Mouse (Mus musculus) gastrocnemius, adult 2 months (tissue): Measurements from ENCODE around the gene Swi5. TPM values are rescaled to one million over a fixed set of nuclear protein-coding genes. Genes with fewer than 3 reads are reported as not detected.
"Not testable (repeated sequence)": the region's sequence is repeated elsewhere in the genome, so short reads cannot be mapped to it uniquely, and the experiment has no call there.

Source experiments
- DNase-seq: peaks from one replicate; pipeline ENCODE4 v3.0.0; 2022
- H3K27ac ChIP-seq: fragments of 200-600 bp; 2 replicates; pipeline ENCODE4 v1.8.1; 2022; ENCODE audit warnings: mild to moderate bottlenecking
- H3K4me3 ChIP-seq: fragments of 200-600 bp; 2 replicates; pipeline ENCODE4 v1.8.1; 2022; ENCODE audit warnings: mild to moderate bottlenecking, moderate library complexity
- CTCF ChIP-seq: fragments of 200-600 bp; IDR thresholded peaks from 2 replicates; pipeline ENCODE4 v1.8.1; 2022; ENCODE audit warnings: antibody characterized with exemption, mild to moderate bottlenecking, moderate library complexity
- intact Hi-C: fragments of 180-260 bp; cut with DNase I; formaldehyde crosslinking; loops from one replicate; pipeline ENCODE4 v1.15.1; 2025
- total RNA-seq, 2 experiments: library from RNA; stranded (reverse); gene quantifications; 2 replicates each; pipeline ENCODE4 v1.2.3; 2021

The Swi5 gene
- total RNA-seq, 2 experiments from 2014 or later = 118 to 175 TPM

- no peak for TF ChIP-seq CTCF
- Histone ChIP-seq H3K27ac (no peak overlapping the region), H3K4me3 (no peak overlapping the region)
- intact Hi-C loops = loop anchor here (5.0 kb wide), 2 partner anchors 43 to 88 kb away; partner anchors contain the start of genes Ciz1, Dnm1 and Ptges2
- no peak for DNase-seq
Measured at GRCm38 (mm10) chr2:32308870-32309568, 21.1 kb upstream of the Swi5 start.

DNA sequence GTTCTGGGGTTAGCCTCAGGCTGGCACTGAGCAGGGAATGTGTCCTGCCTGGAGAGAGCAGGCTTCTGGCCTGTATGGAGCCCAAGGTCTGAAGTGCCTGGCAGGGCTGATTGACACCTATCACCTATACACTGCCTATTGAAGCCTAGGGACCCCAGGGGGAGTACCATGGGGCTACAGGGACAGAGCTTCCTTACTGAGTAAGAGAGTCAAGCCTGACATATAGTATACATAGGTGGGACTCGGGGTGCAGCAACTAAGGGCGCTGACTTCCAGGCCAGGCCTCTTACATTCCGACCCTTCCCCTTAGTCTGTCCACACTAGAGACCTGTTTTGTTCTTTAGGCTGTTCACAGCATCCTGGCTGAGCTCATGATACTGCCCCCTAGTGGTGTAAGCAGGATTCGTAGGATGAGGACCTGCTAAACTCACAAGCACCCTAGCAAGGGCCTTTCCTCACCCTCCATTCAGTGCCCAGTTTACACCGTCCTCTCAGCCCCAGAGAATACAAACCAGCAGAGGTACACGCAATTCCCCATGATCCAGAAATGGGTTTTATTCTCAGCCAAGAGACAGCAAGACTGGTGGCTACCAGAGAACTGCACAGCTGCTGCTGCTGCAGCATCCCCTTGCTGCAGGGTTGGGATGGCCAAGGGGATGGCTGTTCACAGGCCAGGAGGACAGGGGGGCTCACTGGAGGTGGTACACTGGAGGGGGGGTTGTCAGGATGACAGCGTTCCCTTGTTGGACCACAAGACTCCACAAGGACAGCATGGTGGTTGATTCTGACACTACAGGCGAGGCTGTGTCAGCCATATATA, 20.3 kb upstream of the Swi5 start:
- Histone ChIP-seq H3K27ac (no peak overlapping the region), H3K4me3 (no peak overlapping the region)
- intact Hi-C loops = loop anchor here (5.0 kb wide), 2 partner anchors 44 to 89 kb away; partner anchors contain the start of genes Ciz1, Dnm1 and Ptges2
- peak; percentile 64 for DNase-seq
- peak; percentile 87 for TF ChIP-seq CTCF

GRCm38 (mm10) chr2:32307247-32307798, 19.4 kb upstream of the Swi5 start:
- Histone ChIP-seq H3K27ac (no peak overlapping the region), H3K4me3 (no peak overlapping the region)
- no peak for TF ChIP-seq CTCF
- intact Hi-C loops = loop anchor here (5.0 kb wide), 2 partner anchors 45 to 90 kb away; partner anchors contain the start of genes Ciz1, Dnm1 and Ptges2
- DNase-seq = no peak

GRCm38 (mm10) chr2:32306176-32306575, 18.3 kb upstream of the Swi5 start:
- Histone ChIP-seq H3K4me3 (no peak overlapping the region), H3K27ac (no peak overlapping the region)
- no peak for TF ChIP-seq CTCF
- DNase-seq = no peak
- intact Hi-C loops = loop anchor here (5.0 kb wide), 2 partner anchors 46 to 91 kb away; partner anchors contain the start of genes Ciz1, Dnm1 and Ptges2

- H3K4me3 ChIP-seq = no peak overlapping the region
- intact Hi-C loops = loop anchor here (5.0 kb wide), 2 partner anchors 47 to 92 kb away; partner anchors contain the start of genes Ciz1, Dnm1 and Ptges2
- TF ChIP-seq CTCF = no peak
- DNase-seq = no peak
- H3K27ac ChIP-seq = no peak overlapping the region
Measured at GRCm38 (mm10) chr2:32305668-32306067, 17.8 kb upstream of the Swi5 start.

- TF ChIP-seq CTCF = peak; percentile 75
- intact Hi-C loops = no loop called here
- H3K4me3 ChIP-seq = no peak overlapping the region
- peak; percentile 75 for DNase-seq
- no peak overlapping the region for H3K27ac ChIP-seq
Measured at GRCm38 (mm10) chr2:32304145-32304832, 16.4 kb upstream of the Swi5 start.

- H3K4me3 ChIP-seq = no peak overlapping the region
- no peak overlapping the region for H3K27ac ChIP-seq
- intact Hi-C loops = no loop called here
- no peak for DNase-seq
- TF ChIP-seq CTCF = peak; percentile 50
Measured at GRCm38 (mm10) chr2:32302952-32303351, 15.1 kb upstream of the Swi5 start.

DNA sequence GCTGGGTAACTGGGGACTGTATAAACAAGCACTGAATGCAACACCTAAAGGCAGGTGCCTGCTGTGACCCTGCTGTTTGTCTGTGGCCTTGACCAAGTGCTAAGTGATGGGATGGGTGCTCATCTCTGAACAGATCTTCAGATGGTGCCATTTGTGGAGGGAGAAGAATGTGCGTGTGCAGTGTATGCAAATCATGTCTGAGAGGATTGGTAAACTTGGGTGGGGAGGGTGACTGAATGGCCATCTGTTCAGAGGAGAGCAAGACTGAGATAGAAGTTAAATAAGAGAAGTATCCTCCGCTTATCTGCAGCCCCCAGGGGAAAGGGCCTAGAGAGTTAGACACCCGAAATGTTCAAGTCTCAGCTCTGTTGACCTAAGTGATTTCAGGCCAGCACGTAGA, 11.6 kb upstream of the Swi5 start:
- TF ChIP-seq CTCF = no peak
- intact Hi-C loops = no loop called here
- H3K27ac ChIP-seq = no peak overlapping the region
- no peak for DNase-seq
- no peak overlapping the region for H3K4me3 ChIP-seq

DNA sequence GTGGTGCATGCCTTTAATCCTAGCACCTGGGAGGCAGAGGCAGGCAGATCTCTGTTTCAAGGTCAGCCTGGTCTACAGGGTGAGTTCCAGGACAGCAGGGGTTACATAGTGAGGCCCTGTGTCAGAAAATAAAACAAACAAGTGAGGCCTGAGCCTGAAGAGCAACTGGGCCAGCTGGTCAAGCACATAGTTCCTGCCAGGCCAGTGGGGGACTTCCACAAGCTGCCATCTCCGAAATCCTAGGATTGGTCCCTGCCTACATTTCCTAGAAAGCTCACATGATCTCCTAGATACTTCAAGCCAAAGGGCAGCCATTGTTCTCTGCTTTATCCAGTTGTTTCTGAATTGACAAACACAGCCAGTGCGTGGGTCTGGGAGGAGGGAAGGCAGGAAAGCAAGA, 8.0 kb upstream of the Swi5 start:
- DNase-seq, intact Hi-C loops, H3K4me3 ChIP-seq, H3K27ac ChIP-seq: not testable (repeated sequence)

DNA sequence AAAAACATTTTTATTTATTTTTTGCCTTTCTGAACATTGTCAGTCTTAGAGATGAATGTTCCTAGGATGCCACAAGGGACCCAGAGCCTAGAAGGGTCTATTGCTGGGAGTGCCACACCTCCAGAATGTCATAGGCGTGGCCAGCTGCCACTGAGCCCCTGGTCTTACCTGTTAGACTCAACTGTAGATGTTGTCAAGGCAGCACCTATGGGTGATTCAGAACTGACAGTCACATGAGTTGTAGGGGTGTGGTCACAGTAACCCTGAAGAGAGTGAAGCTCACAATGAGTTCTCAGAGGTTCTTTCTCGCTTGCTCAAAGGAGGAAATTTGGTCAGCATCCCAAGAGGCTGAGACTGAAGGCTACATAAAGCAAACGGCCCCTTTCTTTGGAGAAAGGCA, 7.4 kb upstream of the Swi5 start:
- no peak for DNase-seq
- intact Hi-C loops = no loop called here
- no peak overlapping the region for H3K27ac ChIP-seq
- TF ChIP-seq CTCF = no peak
- no peak overlapping the region for H3K4me3 ChIP-seq

DNA sequence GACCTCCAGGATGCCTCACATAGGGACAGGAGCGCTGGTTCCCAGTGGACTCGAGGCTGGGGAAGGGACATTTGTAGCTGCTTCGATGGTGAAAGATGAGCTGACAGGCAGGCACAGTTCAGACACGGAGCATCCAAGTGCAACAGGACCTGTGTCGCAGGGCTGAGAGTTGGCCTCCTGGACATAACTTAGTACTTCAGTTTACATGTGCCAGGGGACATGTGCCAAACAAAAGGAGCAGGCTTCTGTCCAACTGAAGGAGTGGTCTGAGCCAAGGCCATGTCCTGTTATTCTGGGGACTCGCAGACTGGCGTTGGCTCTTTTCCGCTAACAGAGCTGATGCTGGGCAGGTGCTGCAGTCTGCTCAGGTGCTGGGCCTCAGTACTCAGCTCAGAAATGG, 6.5 kb upstream of the Swi5 start:
- intact Hi-C loops = no loop called here
- no peak for TF ChIP-seq CTCF
- Histone ChIP-seq H3K27ac (peak overlapping the region; percentile 80), H3K4me3 (no peak overlapping the region)
- peak; percentile 86 for DNase-seq

DNA sequence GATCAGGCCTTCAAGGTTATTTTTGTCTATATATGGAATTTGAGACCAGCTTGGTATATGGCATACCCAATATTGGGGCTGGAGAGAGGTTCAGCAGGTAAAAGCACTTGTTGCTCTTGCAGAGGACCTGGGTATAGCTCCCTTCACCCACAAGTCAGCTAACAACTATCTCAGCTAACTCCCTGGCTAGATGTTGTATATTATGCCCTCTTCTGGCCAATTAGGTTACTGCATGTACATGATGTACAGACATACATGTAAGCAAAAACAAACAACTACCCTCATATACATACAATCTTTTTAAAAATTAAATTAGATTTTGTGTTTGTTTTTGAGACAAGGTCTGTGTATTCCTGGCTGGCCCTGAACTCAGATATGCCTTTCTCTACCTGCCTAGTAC, 1.7 kb upstream of the Swi5 start:
- intact Hi-C loops = loop anchor here (5.0 kb wide), 2 partner anchors 137 to 152 kb away; partner anchors contain the start of gene Prrc2b
- peak overlapping the region; percentile 71 for H3K4me3 ChIP-seq
- H3K27ac ChIP-seq = peak overlapping the region; percentile 98
- no peak for DNase-seq
- peak; percentile 70 for TF ChIP-seq CTCF
